Mouse (Mus musculus) olfactory bulb, adult 2 months (tissue): ENCODE results near the gene Bpifb6.

Experiments used
- CTCF ChIP-seq: fragments of 200-500 bp; IDR thresholded peaks from 2 replicates; pipeline ENCODE4 v1.5.1; 2012; ENCODE audit warnings: low read depth, mild to moderate bottlenecking, low read length, moderate library complexity; ENCODE audit not compliant: insufficient read depth
- POLR2A ChIP-seq: fragments of 200-500 bp; IDR thresholded peaks from 2 replicates; pipeline ENCODE4 v1.6.1; 2012; ENCODE audit warnings: mild to moderate bottlenecking, low read depth, low read length, moderate library complexity; ENCODE audit not compliant: insufficient read depth

DNA sequence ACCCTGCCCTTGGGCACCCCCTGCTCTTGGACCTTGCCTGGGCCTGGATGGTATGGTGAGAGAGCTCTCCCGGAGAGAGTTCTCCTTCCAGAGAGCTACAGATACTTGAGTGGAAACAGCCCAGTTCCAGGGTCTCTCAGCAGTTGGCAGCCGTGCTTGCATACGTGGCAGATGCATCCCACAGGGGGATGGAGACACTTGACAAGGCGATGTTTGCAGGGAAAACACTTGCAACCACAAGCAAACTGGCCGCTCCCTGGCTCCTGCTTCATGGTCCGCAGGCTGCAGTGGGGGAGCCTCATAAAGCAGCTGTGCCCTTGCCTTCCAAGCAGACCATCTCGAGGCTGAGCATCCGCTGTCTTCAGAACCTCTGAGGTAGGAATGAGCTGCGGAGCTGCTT is 25.4 kb upstream of the Bpifb6 start, which contains the start of gene Bpifb2:
- TF ChIP-seq CTCF (no peak), POLR2A (no peak)
